Comparison of ENCODE assay signal across 17 mouse cellular contexts in the genomic region with DNA sequence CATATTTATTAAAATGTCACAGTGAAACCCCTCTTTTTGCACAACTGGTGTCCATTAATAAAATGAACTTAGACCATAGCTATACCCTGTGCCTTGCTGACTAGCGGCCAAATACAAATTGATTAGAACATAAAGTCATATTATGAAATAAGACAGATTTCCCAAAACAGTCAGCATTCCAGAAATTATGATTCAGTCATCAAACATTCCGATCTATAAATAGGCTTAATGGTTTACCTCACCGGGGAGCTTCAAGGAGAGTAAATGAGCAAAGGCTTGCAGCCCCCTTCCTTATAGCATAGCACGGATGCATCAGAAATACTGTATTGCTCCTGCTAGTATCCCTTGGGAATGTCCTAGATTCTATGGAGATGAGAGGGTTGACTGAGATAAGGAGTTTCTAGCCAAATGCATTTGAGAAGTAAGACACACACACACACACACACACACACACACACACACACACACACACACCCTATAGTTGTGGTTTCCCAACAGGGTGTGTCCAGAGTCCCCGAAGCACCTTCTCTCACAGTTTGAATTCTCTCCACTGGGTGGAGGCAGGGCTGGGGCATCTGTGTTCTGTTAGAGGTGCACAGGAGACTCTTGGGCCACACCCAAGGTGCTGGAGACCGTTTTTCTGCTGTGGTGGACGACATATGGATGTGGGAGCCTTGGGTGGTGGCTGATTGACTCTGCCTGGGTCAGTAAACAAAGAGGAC. TPM values are rescaled to one million over a fixed set of nuclear protein-coding genes. Genes with fewer than 3 reads are reported as not detected.
DNase-seq lines count a peak whose midpoint lies in the region; ATAC-seq and TF ChIP-seq lines count a peak whose summit lies in the region.
"Had no signal": no experiment of that assay in that cellular context is flagged by ENCODE, and none has a peak within 500 bp of the region (broad histone marks: within the 10 kb centered on the region; RNA-seq: fewer than 3 reads in every experiment).

No protein-coding gene starts in this region.

- H3K27me3 ChIP-seq in liver, embryonic 16.5 days (ENCODE audit: control insufficient read depth, insufficient read depth, low read depth, low read length) = no peaks in the 10 kb centered on the region
- H3K27me3 ChIP-seq in forebrain, postnatal 0 days (ENCODE audit: insufficient read depth, low read length) = no peaks in the 10 kb centered on the region
- H3K27me3 ChIP-seq: embryonic facial prominence, embryonic 12.5 days; forebrain, embryonic 13.5 days; kidney, embryonic 15.5 days; midbrain, embryonic 15.5 days had no signal

- H3K9ac ChIP-seq in liver, embryonic 16.5 days (ENCODE audit: low read depth, low read length) = no peak overlapping the region
- H3K9ac ChIP-seq in forebrain, postnatal 0 days = no peak overlapping the region
- H3K9ac ChIP-seq: embryonic facial prominence, embryonic 12.5 days; forebrain, embryonic 13.5 days; hindbrain, embryonic 14.5 days; kidney, embryonic 15.5 days; midbrain, embryonic 15.5 days had no signal

- H3K27ac ChIP-seq in liver, embryonic 16.5 days (ENCODE audit: low read length) = peak overlapping the region; percentile 9; the same call in 1 of the 2 replicates
- H3K27ac ChIP-seq in forebrain, postnatal 0 days (ENCODE audit: low read depth, low read length) = no peak overlapping the region
- H3K27ac ChIP-seq: embryonic facial prominence, embryonic 12.5 days; forebrain, embryonic 13.5 days; hindbrain, embryonic 14.5 days; kidney, embryonic 15.5 days; layer of hippocampus, adult 2 months; midbrain, embryonic 15.5 days had no signal

- peak; percentile 76 for ATAC-seq in liver, embryonic 16.5 days (ENCODE audit: low read depth)
- ATAC-seq in forebrain, postnatal 0 days = no peak
- ATAC-seq: forebrain, embryonic 13.5 days; midbrain, embryonic 15.5 days had no signal

- no peak for TF ChIP-seq CTCF in forebrain, postnatal 0 days (IDR thresholded peaks at IDR 0.05; ENCODE audit: low read depth)

- DNase-seq in 416B (ENCODE audit: low read depth) (peak; percentile 25), MEL-GATA-1-ER (ENCODE audit: extremely low read depth, low read depth) (peak; percentile 85)
- peak; percentile 52 for DNase-seq in induced T-regulatory cell, adult 2 months (ENCODE audit: low read depth)
- DNase-seq in forebrain, postnatal 0 days = no peak
- DNase-seq in ovary, adult 18-20 months (ENCODE audit: low spot score) = no peak
- no peak for DNase-seq in adrenal gland, adult 18-20 months (ENCODE audit: low spot score in 2 of 2)
- DNase-seq in thymus, postnatal 36 days = no peak
- DNase-seq: cerebellum, adult 9-11 months; gastrocnemius, postnatal 10 days; lung, postnatal 10 days had no signal

- H3K4me1 ChIP-seq in liver, embryonic 16.5 days (ENCODE audit: control insufficient read depth, low read depth, low read length) = peaks cover 37% of the 10 kb centered on the region
- H3K4me1 ChIP-seq in forebrain, postnatal 0 days (ENCODE audit: insufficient read depth) = no peaks in the 10 kb centered on the region
- H3K4me1 ChIP-seq: forebrain, embryonic 13.5 days had no signal

- H3K36me3 ChIP-seq in liver, embryonic 16.5 days (ENCODE audit: control insufficient read depth, insufficient read depth) = no peaks in the 10 kb centered on the region
- no peaks in the 10 kb centered on the region for H3K36me3 ChIP-seq in forebrain, postnatal 0 days (ENCODE audit: insufficient read depth)
- H3K36me3 ChIP-seq: embryonic facial prominence, embryonic 12.5 days; kidney, embryonic 15.5 days; midbrain, embryonic 15.5 days had no signal

- no peaks in the 10 kb centered on the region for H3K9me3 ChIP-seq in liver, embryonic 16.5 days (replicated peaks; ENCODE audit: control insufficient read depth, low read length)
- H3K9me3 ChIP-seq in forebrain, postnatal 0 days (ENCODE audit: low read length) = no peaks in the 10 kb centered on the region
- H3K9me3 ChIP-seq: embryonic facial prominence, embryonic 12.5 days; forebrain, embryonic 13.5 days; kidney, embryonic 15.5 days; midbrain, embryonic 15.5 days had no signal

- WGBS in liver, embryonic 16.5 days (ENCODE audit: insufficient replicate concordance) = 46% methylated on average over 7 of the region's 7 CpGs
- WGBS in forebrain, postnatal 0 days = 74% methylated on average over 7 of the region's 7 CpGs

- H3K4me2 ChIP-seq in liver, embryonic 16.5 days (ENCODE audit: low read depth, low read length) = 0 out of 2 replicates have a peak overlapping the region, but pooled peaks have one; percentile 2
- no peak overlapping the region for H3K4me2 ChIP-seq in forebrain, postnatal 0 days (ENCODE audit: low read depth)
- H3K4me2 ChIP-seq: embryonic facial prominence, embryonic 12.5 days; forebrain, embryonic 13.5 days; hindbrain, embryonic 14.5 days; kidney, embryonic 15.5 days; midbrain, embryonic 15.5 days had no signal

- no peak overlapping the region for H3K4me3 ChIP-seq in liver, embryonic 16.5 days (ENCODE audit: low read depth, low read length)
- H3K4me3 ChIP-seq in forebrain, postnatal 0 days (ENCODE audit: low read depth, low read length) = no peak overlapping the region
- H3K4me3 ChIP-seq: embryonic facial prominence, embryonic 12.5 days; forebrain, embryonic 13.5 days; kidney, embryonic 15.5 days; layer of hippocampus, adult 2 months; midbrain, embryonic 15.5 days had no signal

RNA-seq across cellular contexts. Expression of gene Prelp, which starts 29.0 kb away (rescaled TPM):
- polyA plus RNA-seq in liver, embryonic 16.5 days (2015; fragmentation: Nextera tagmentation; extraction: Ambion mirVana) = 3.9 and 4.4 TPM in 2 replicates
- total RNA-seq in forebrain, postnatal 0 days (2014; rRNA removed) = 1.8 and 2.4 TPM in 2 replicates
- polyA plus RNA-seq in forebrain, postnatal 0 days (2015; fragmentation: Nextera tagmentation; extraction: Ambion mirVana) = 3.8 and 5.0 TPM in 2 replicates
- total RNA-seq in adrenal gland, adult 18-20 months (2021) = 10 to 100 TPM; 43.0 to 91.5 TPM

RNA-seq across cellular contexts. Expression of gene Optc, which starts 42.4 kb away (rescaled TPM):
- 0.09 and 0.14 TPM in 2 replicates for polyA plus RNA-seq in liver, embryonic 16.5 days (2015; fragmentation: Nextera tagmentation; extraction: Ambion mirVana)
- 2.9 and 5.1 TPM in 2 replicates for total RNA-seq in forebrain, postnatal 0 days (2014; rRNA removed)
- 1.8 and 2.4 TPM in 2 replicates for polyA plus RNA-seq in forebrain, postnatal 0 days (2015; fragmentation: Nextera tagmentation; extraction: Ambion mirVana)
- total RNA-seq in adrenal gland, adult 18-20 months (2021) = 1 to 10 TPM; 1.0 to 1.4 TPM

Comparison
In these comparisons a context has a peak if more than half of its experiments do, and no peak if none do; other contexts are left out.
1. DNase-seq: peak in 416B (single experiment), MEL-GATA-1-ER (single experiment) and induced T-regulatory cell, adult 2 months (single experiment); none in forebrain, postnatal 0 days (single experiment), ovary, adult 18-20 months (single experiment), adrenal gland, adult 18-20 months (0 of 2) and thymus, postnatal 36 days (0 of 2).
2. RNA of gene Prelp, which starts 29.0 kb away (total RNA-seq): 43.0 to 91.5 TPM in adrenal gland, adult 18-20 months; 1.8 to 2.4 TPM in forebrain, postnatal 0 days; every median in the first group is over 10 times any median in the second.